Comparison of ENCODE assay signal across 8 mouse cellular contexts in the genomic region with DNA sequence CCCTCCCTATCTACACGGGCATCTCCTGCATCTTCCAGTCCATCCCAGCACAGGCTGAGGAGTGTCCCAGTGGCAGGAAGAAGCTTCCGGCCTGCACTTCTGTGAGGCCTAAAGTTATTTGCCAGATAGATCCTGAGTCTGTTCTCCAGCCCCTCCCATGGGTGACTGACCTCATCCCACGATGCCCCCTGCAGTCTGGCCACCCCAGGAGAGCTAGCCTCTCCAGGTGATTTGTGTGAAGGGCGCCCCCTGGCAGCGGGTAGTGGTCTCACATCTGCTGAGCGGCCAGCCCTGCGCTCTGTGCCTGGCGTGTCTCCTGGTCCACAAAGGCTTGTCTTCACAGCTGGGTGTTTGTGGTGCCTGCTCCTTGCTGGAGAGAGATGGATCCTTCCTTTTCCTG.
A peak's percentile ranks its signal among the peaks of the same experiment; 100 is the strongest.
DNase-seq lines count a peak whose midpoint lies in the region; ATAC-seq and TF ChIP-seq lines count a peak whose summit lies in the region.

No protein-coding gene starts in this region.

- peak overlapping the region; percentile 90 for H3K27ac ChIP-seq in kidney, embryonic 16.5 days (ENCODE audit: low read length)
- H3K27ac ChIP-seq in thymus, adult 2 months (ENCODE audit: control insufficient read depth, insufficient read depth, low read length), result no peak overlapping the region; the same call in 1 of the 2 replicates

- H3K4me1 ChIP-seq in kidney, embryonic 16.5 days (ENCODE audit: insufficient read depth, low read length), result peaks cover 93% of the 10 kb centered on the region
- H3K4me1 ChIP-seq in thymus, adult 2 months (replicated peaks; ENCODE audit: control insufficient read depth, insufficient read depth, low read length), result peaks cover 91% of the 10 kb centered on the region

- ATAC-seq in CD4-positive, CD25-positive, alpha-beta regulatory T cell, adult 4 months, result no peak
- no peak for ATAC-seq in kidney, embryonic 16.5 days (ENCODE audit: low FRiP score, low TSS enrichment)
- ATAC-seq in megakaryocyte, adult 5-6 weeks (ENCODE audit: poor library complexity, severe bottlenecking), result 0 out of 2 replicates have a peak, but pooled peaks have one; percentile 33

- H3K4me2 ChIP-seq in kidney, embryonic 16.5 days (replicated peaks; ENCODE audit: low read depth, low read length), result no peak overlapping the region

- DNase-seq in CD4-positive, CD25-positive, alpha-beta regulatory T cell, adult 2 months (ENCODE audit: low read depth, low spot score), result peak; percentile 76
- DNase-seq in adrenal gland, postnatal 10 days, result peak; percentile 69
- DNase-seq in gastrocnemius, postnatal 25 days, result peak; percentile 61
- peak; percentile 82 for DNase-seq in thymus, adult 2 months
- DNase-seq in spleen, adult 18-20 months, result no peak

- TF ChIP-seq CTCF in thymus, adult 2 months (IDR thresholded peaks at IDR 0.05; ENCODE audit: borderline replicate concordance, control insufficient read depth, extremely low read depth, insufficient read depth, low read length, poor library complexity), result peak; percentile 92

- no peaks in the 10 kb centered on the region for H3K36me3 ChIP-seq in kidney, embryonic 16.5 days (ENCODE audit: insufficient read depth, low read length)
- no peaks in the 10 kb centered on the region for H3K36me3 ChIP-seq in thymus, adult 2 months (ENCODE audit: control insufficient read depth, insufficient read depth, low read length)

- no peak overlapping the region for H3K4me3 ChIP-seq in kidney, embryonic 16.5 days (ENCODE audit: low read length)
- no peak overlapping the region for H3K4me3 ChIP-seq in thymus, adult 2 months (ENCODE audit: control insufficient read depth, insufficient read depth, low read length)

- no peak for TF ChIP-seq POLR2A in thymus, adult 2 months (IDR thresholded peaks at IDR 0.05; ENCODE audit: control insufficient read depth, extremely low read depth, insufficient read depth, low read length, poor library complexity)

- H3K27me3 ChIP-seq in kidney, embryonic 16.5 days (ENCODE audit: insufficient read depth, low read length), result no peaks in the 10 kb centered on the region
- no peaks in the 10 kb centered on the region for H3K27me3 ChIP-seq in thymus, adult 2 months (ENCODE audit: control insufficient read depth, insufficient read depth, low read length)

- H3K9me3 ChIP-seq in kidney, embryonic 16.5 days (ENCODE audit: low read length), result no peaks in the 10 kb centered on the region

- H3K9ac ChIP-seq in kidney, embryonic 16.5 days (replicated peaks; ENCODE audit: low read length), result 0 out of 2 replicates have a peak overlapping the region, but pooled peaks have one; percentile 29

- WGBS in kidney, embryonic 16.5 days, result 46% methylated on average over 8 of the region's 8 CpGs
- WGBS in thymus, adult 2 months, result 64% methylated on average over 8 of the region's 8 CpGs

Comparison
In these comparisons a context has a peak if more than half of its experiments do, and no peak if none do; other contexts are left out.
1. DNase-seq: peak in CD4-positive, CD25-positive, alpha-beta regulatory T cell, adult 2 months (single experiment), adrenal gland, postnatal 10 days (single experiment), gastrocnemius, postnatal 25 days (single experiment) and thymus, adult 2 months (single experiment); none in spleen, adult 18-20 months (0 of 2).